ENCODE assay signal across 36 mouse cellular contexts in genomic region chr3:66165026-66165425, GRCm38 (mm10). TPM values are rescaled to one million over a fixed set of nuclear protein-coding genes. Genes with fewer than 3 reads are reported as not detected.
"Had no signal": no experiment of that assay in that cellular context is flagged by ENCODE, and none has a peak within 500 bp of the region (broad histone marks: within the 10 kb centered on the region; RNA-seq: fewer than 3 reads in every experiment).

No protein-coding gene starts in this region.

- H3K36me3 ChIP-seq: limb, embryonic 10.5 days; limb, embryonic 12.5 days; limb, embryonic 13.5 days; limb, embryonic 15.5 days; liver, embryonic 12.5 days; liver, embryonic 13.5 days; liver, embryonic 15.5 days; lung, embryonic 15.5 days; midbrain, embryonic 10.5 days; midbrain, embryonic 12.5 days; midbrain, embryonic 13.5 days; midbrain, embryonic 15.5 days had no signal

- DNase-seq: left cerebral cortex, postnatal 4 days; liver; liver, embryonic 13.5 days; liver, postnatal 0 days; lung, adult 18-20 months; lung, adult 2 months; lung, embryonic 14.5 days; lung, postnatal 10 days; lung, postnatal 14 days; lung, postnatal 36 days; lung, postnatal 4 days; midbrain, embryonic 14.5 days had no signal

- H3K27ac ChIP-seq: left cerebral cortex, adult 2 months; limb, embryonic 10.5 days; limb, embryonic 12.5 days; limb, embryonic 13.5 days; limb, embryonic 15.5 days; liver, embryonic 12.5 days; liver, embryonic 13.5 days; liver, embryonic 14.5 days; liver, embryonic 15.5 days; lung, embryonic 15.5 days; macrophage; midbrain, embryonic 10.5 days; midbrain, embryonic 12.5 days; midbrain, embryonic 13.5 days; midbrain, embryonic 15.5 days had no signal

- H3K4me2 ChIP-seq: limb, embryonic 12.5 days; limb, embryonic 13.5 days; limb, embryonic 15.5 days; liver, embryonic 11.5 days; liver, embryonic 12.5 days; liver, embryonic 13.5 days; liver, embryonic 15.5 days; lung, embryonic 14.5 days; lung, embryonic 15.5 days; midbrain, embryonic 12.5 days; midbrain, embryonic 13.5 days; midbrain, embryonic 15.5 days had no signal

- H3K27me3 ChIP-seq: limb, embryonic 12.5 days; limb, embryonic 13.5 days; limb, embryonic 15.5 days; liver, embryonic 12.5 days; liver, embryonic 13.5 days; liver, embryonic 15.5 days; lung, embryonic 15.5 days; megakaryocyte, embryonic 14.5 days; midbrain, embryonic 12.5 days; midbrain, embryonic 13.5 days; midbrain, embryonic 15.5 days had no signal

- ATAC-seq: liver, embryonic 12.5 days; liver, postnatal 0 days; lung, postnatal 0 days; midbrain, embryonic 13.5 days; midbrain, embryonic 15.5 days; midbrain, embryonic 16.5 days had no signal

- H3K9me3 ChIP-seq: limb, embryonic 10.5 days; limb, embryonic 12.5 days; limb, embryonic 13.5 days; limb, embryonic 15.5 days; liver, embryonic 12.5 days; liver, embryonic 13.5 days; liver, embryonic 15.5 days; lung, embryonic 15.5 days; megakaryocyte, embryonic 14.5 days; midbrain, embryonic 10.5 days; midbrain, embryonic 12.5 days; midbrain, embryonic 13.5 days; midbrain, embryonic 15.5 days had no signal

- H3K9ac ChIP-seq: limb, embryonic 12.5 days; limb, embryonic 13.5 days; limb, embryonic 15.5 days; liver, embryonic 12.5 days; liver, embryonic 13.5 days; liver, embryonic 14.5 days; liver, embryonic 15.5 days; liver, postnatal 0 days; lung, embryonic 14.5 days; lung, embryonic 15.5 days; midbrain, embryonic 12.5 days; midbrain, embryonic 13.5 days; midbrain, embryonic 15.5 days had no signal

- H3K4me3 ChIP-seq: left cerebral cortex, adult 2 months; limb, embryonic 10.5 days; limb, embryonic 12.5 days; limb, embryonic 13.5 days; limb, embryonic 15.5 days; liver, embryonic 12.5 days; liver, embryonic 13.5 days; liver, embryonic 15.5 days; lung, embryonic 15.5 days; megakaryocyte, embryonic 14.5 days; midbrain, embryonic 10.5 days; midbrain, embryonic 12.5 days; midbrain, embryonic 13.5 days; midbrain, embryonic 15.5 days; myocyte had no signal

- H3K4me1 ChIP-seq: liver, embryonic 12.5 days; liver, embryonic 13.5 days; liver, embryonic 15.5 days; megakaryocyte, embryonic 14.5 days; midbrain, embryonic 12.5 days; midbrain, embryonic 13.5 days; midbrain, embryonic 15.5 days had no signal

RNA-seq across cellular contexts. Expression of gene Ptx3, which starts 54.7 kb away (rescaled TPM):
- total RNA-seq: liver, adult 2 months; megakaryocyte progenitor cell, adult 5-6 weeks; megakaryocyte, adult 5-6 weeks; megakaryocyte-erythroid progenitor cell, adult 5-6 weeks; monocyte, adult 5-6 weeks had no signal
- polyA plus RNA-seq: liver, adult 2 months; macrophage had no signal
